Mouse (Mus musculus) thymus, adult 2 months (tissue): ENCODE measurements around the gene Atg101. TPM values are rescaled to one million over a fixed set of nuclear protein-coding genes. Genes with fewer than 3 reads are reported as not detected.

Source experiments
- DNase-seq: peaks from one replicate; pipeline ENCODE4 v3.0.0; 2021
- H3K27ac ChIP-seq: fragments of 200-500 bp; 2 replicates; pipeline ENCODE4 v1.5.1; 2012; ENCODE audit warnings: low read length, control low read depth; ENCODE audit not compliant: control insufficient read depth, insufficient read depth
- H3K27me3 ChIP-seq: fragments of 200-500 bp; 2 replicates; pipeline ENCODE4 v1.6.1; 2012; ENCODE audit warnings: mild to moderate bottlenecking, low read length, moderate library complexity, mixed read lengths; ENCODE audit not compliant: control insufficient read depth, insufficient read depth
- H3K36me3 ChIP-seq: fragments of 200-500 bp; 2 replicates; pipeline ENCODE4 v1.6.1; 2012; ENCODE audit warnings: mild to moderate bottlenecking, low read length, moderate library complexity; ENCODE audit not compliant: control insufficient read depth, insufficient read depth
- H3K4me1 ChIP-seq: fragments of 200-500 bp; replicated peaks from 2 replicates; pipeline ENCODE4 v1.6.1; 2012; ENCODE audit warnings: low read length; ENCODE audit not compliant: control insufficient read depth, insufficient read depth
- H3K4me3 ChIP-seq: fragments of 200-500 bp; 2 replicates; pipeline ENCODE4 v1.5.1; 2012; ENCODE audit warnings: mild to moderate bottlenecking, low read length, control low read depth, moderate library complexity; ENCODE audit not compliant: control insufficient read depth, insufficient read depth
- CTCF ChIP-seq: fragments of 200-500 bp; IDR thresholded peaks from 2 replicates; pipeline ENCODE4 v1.5.1; 2012; ENCODE audit warnings: mild to moderate bottlenecking, control low read depth, low read length, moderate library complexity, borderline replicate concordance; ENCODE audit not compliant: control insufficient read depth, poor library complexity, insufficient read depth; ENCODE audit errors: extremely low read depth
- POLR2A ChIP-seq: fragments of 200-500 bp; IDR thresholded peaks from 2 replicates; pipeline ENCODE4 v1.6.1; 2012; ENCODE audit warnings: mild to moderate bottlenecking, low read length, control low read depth, moderate library complexity; ENCODE audit not compliant: control insufficient read depth, poor library complexity, insufficient read depth; ENCODE audit errors: extremely low read depth
- WGBS: fragments of 180-500 bp; shearing (Covaris S2); methylation state at CpG from one replicate; pipeline ENCODE4 v1.1.7; 2018; 5-methylcytosine and 5-hydroxymethylcytosine counted together
- polyA plus RNA-seq: library from polyadenylated mRNA; depleted of rRNA; stranded (reverse); fragments of >200 nt; gene quantifications from 2 replicates; pipeline ENCODE4 v1.2.3, GENCODE M21; 2012

Atg101 gene
- polyA plus RNA-seq, 1 experiment, result 75.2 TPM

- Histone ChIP-seq H3K4me3 (peak within 1 kb of the TSS; percentile 41), H3K27ac (peak within 1 kb of the TSS; percentile 7; the same call in 1 of the 2 replicates), H3K27me3 (no peaks in the 10 kb centered on the region), H3K36me3 (no peaks in the 10 kb centered on the region), H3K4me1 (peaks cover 65% of the 10 kb centered on the region)
- TF ChIP-seq POLR2A, result no peak
- TF ChIP-seq CTCF, result no peak; the same call in 1 of the 2 replicates
- peak; percentile 72 for DNase-seq
- WGBS, result 6% methylated on average over 78 of the region's 82 CpGs
These were observed 29.9 kb upstream of the Atg101 start, which contains the start of gene Nr4a1 for GRCm38 (mm10) chr15:101253886-101254795. Nr4a1 (plus strand) TSS chr15:101254269.

- Histone ChIP-seq H3K27me3 (no peaks in the 10 kb centered on the region), H3K4me3 (no peak overlapping the region), H3K4me1 (peaks cover 73% of the 10 kb centered on the region), H3K27ac (peak overlapping the region; percentile 25; the same call in 1 of the 2 replicates), H3K36me3 (no peaks in the 10 kb centered on the region)
- 24% methylated on average over 7 of the region's 7 CpGs for WGBS
- TF ChIP-seq POLR2A (no peak), CTCF (no peak)
- no peak for DNase-seq
These were observed 28.1 kb upstream of the Atg101 start for GRCm38 (mm10) chr15:101255842-101256462.

DNA sequence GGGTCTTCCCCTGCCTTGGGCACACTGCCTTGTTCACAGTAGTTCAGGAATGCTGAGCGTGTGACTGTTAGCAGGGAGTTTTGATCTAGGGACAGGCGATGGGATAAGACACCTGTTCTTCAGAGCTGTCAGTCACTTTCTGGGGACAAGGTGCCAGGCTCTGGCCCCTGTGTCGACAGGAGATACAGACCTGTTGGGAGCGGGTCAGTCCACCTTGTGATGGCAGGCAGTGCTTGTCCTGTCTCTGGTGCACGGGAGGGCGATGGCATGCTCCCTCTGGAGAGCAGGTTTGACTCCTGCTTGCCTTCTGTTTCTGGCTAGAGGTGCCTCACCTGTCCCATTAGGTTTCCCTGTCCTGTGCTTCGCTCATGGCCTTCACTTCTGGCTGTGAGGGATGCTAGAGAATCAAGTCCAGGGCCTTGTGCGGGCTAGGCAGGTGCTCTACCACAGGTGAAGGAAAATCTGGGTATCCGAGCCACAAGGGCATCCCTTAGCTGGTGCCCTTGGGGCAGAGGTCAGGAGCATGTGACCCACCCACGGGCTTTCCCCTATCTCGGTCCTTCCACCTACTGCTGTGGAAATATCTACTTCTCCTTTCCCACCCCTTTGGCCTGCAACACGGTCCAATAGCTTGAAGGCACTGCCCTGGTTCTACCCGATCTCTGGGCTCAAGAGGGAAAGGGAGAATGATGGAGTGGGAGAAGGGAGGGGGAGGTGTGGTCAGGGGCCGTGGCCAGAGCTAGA, 27.4 kb upstream of the Atg101 start:
- Histone ChIP-seq H3K36me3 (no peaks in the 10 kb centered on the region), H3K27ac (peak overlapping the region; percentile 5; the same call in 1 of the 2 replicates), H3K4me3 (no peak overlapping the region), H3K4me1 (peaks cover 75% of the 10 kb centered on the region), H3K27me3 (no peaks in the 10 kb centered on the region)
- no peak for DNase-seq
- TF ChIP-seq CTCF, result no peak
- TF ChIP-seq POLR2A, result no peak
- 75% methylated on average over 14 of the region's 14 CpGs for WGBS

DNA sequence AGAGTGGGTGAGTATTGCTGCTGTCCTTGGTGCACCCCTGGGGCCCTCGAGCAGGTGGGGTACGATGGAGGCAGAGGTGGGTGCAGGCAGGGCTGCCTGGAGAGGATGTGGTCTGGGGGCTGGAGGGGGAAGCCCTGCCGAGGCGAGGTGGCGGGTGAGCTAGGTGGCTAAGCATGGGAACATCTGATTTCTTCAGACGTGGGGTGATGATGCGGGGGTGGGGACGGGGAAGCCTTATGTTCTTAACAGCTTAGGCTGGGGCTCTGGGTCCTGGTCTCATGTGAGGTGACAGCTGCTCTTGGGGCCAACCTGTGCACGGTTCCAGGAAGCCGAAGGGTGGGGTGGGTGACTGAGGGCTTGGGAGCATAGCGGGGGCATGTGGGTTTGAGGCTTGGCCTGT, 25.7 kb upstream of the Atg101 start:
- Histone ChIP-seq H3K4me1 (peaks cover 87% of the 10 kb centered on the region), H3K4me3 (no peak overlapping the region), H3K27ac (peak overlapping the region; percentile 56), H3K27me3 (no peaks in the 10 kb centered on the region), H3K36me3 (no peaks in the 10 kb centered on the region)
- 3% methylated on average over 11 of the region's 11 CpGs for WGBS
- peak; percentile 88 for DNase-seq
- no peak for TF ChIP-seq CTCF
- 0 out of 2 replicates have a peak, but pooled peaks have one; percentile 20 for TF ChIP-seq POLR2A

DNA sequence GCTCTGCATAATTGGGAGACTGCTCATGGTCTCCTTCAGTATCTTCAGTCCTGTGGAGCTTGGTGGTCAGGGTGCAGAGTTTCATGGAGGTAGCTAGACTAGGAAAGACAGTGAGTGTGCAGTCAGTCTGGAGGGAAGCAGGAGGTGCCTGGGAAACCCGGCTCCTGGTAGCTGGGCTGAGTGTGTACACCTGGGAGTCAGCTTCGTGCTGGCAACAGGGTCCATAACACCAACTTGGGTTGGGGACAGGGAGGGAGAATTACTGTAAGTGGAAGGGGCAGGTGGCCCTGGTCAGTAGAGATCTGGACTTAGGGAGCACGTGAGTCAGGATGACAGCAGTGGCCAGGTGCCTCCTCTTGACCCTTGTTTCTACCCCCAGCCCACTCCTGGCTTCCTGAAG, 24.1 kb upstream of the Atg101 start:
- H3K4me1 ChIP-seq, result peaks cover 86% of the 10 kb centered on the region

DNA sequence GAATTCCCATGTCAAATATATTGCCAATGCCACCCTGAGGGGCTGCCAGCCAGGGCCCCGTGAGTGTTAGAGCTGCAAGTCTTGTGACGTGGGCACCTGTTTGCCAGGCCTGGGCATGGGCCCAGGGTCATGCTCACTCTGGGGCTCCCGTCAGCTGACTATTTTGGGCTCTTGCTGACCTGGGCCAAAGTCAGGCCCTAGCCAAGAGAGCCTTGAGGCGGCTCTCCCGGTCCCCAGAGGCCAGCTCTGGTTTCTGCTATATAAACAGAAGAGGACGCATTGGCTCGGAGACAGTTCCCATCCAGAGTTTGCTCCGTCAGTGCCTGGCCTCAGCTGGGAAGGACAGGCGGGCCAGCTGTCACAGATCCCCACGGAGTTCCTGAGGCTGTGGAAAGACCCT, 23.7 kb upstream of the Atg101 start:
- DNase-seq, result no peak
- no peak overlapping the region for H3K4me3 ChIP-seq
- WGBS, result 85% methylated on average over 10 of the region's 10 CpGs
- H3K27ac ChIP-seq, result no peak overlapping the region
- no peaks in the 10 kb centered on the region for H3K36me3 ChIP-seq
- H3K27me3 ChIP-seq, result no peaks in the 10 kb centered on the region
- TF ChIP-seq POLR2A (no peak), CTCF (no peak)
- peaks cover 85% of the 10 kb centered on the region for H3K4me1 ChIP-seq

More for the DNA sequence above, 24.1 kb upstream of the Atg101 start:
- no peaks in the 10 kb centered on the region for H3K36me3 ChIP-seq
- no peak overlapping the region for H3K4me3 ChIP-seq
- H3K27ac ChIP-seq, result no peak overlapping the region
- no peak for TF ChIP-seq POLR2A
- WGBS, result 95% methylated on average over 3 of the region's 3 CpGs
- no peak for DNase-seq
- no peaks in the 10 kb centered on the region for H3K27me3 ChIP-seq
